Mouse (Mus musculus): Measurements from ENCODE around the gene Tmem189. TPM values are rescaled to one million over a fixed set of nuclear protein-coding genes. Genes with fewer than 3 reads are reported as not detected.

Tmem189 gene
- polyA plus RNA-seq, 1 experiment from 2014 or later = 55.1 TPM

GRCm38 (mm10) chr2:167642164-167642563 is 47.5 kb downstream of the Tmem189 start:
- DNase-seq (ENCODE audit: low spot score) = no peak
- Histone ChIP-seq H3K27ac (ENCODE audit: low read length) (no peak overlapping the region), H3K9ac (replicated peaks; ENCODE audit: low read depth) (no peak overlapping the region)

DNA sequence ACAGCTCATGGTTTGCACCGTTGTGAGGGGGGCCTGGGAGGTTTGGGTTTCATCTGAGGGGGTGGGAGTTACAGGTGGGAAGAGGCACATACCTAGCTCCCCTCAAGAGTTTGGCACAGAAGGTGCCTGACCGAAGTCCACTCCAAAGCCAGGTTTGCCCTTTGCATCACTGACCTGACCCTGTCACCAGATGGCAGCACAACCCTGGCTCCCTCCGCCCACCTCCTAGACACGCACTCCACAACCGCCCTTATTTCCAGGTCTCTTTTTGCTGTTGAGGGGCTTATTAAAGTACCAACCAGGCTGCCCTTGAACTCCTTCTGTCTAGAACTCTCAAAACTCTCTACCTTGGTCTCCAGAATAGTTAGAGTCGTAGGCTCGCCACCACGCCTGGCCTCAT is 48.3 kb downstream of the Tmem189 start:
- no peak overlapping the region for H3K4me3 ChIP-seq (ENCODE audit: low read depth, low read length)
- 44% methylated on average over 8 of the region's 8 CpGs for WGBS
- H3K4me2 ChIP-seq (replicated peaks; ENCODE audit: low read depth, low read length) = no peak overlapping the region
- H3K4me1 ChIP-seq (ENCODE audit: insufficient read depth, low read depth, low read length) = no peaks in the 10 kb centered on the region
- no peaks in the 10 kb centered on the region for H3K27me3 ChIP-seq (replicated peaks; ENCODE audit: insufficient read depth, low read length)
- H3K9ac ChIP-seq (replicated peaks; ENCODE audit: low read depth) = no peak overlapping the region
- H3K36me3 ChIP-seq (ENCODE audit: insufficient read depth, low read length) = no peaks in the 10 kb centered on the region; the same call in 1 of the 2 replicates
- H3K27ac ChIP-seq (ENCODE audit: low read length) = no peak overlapping the region
- no peaks in the 10 kb centered on the region for H3K9me3 ChIP-seq (ENCODE audit: low read length)
- ATAC-seq (peak; percentile 66), DNase-seq (ENCODE audit: low spot score) (peak; percentile 66)
- TF ChIP-seq EP300 (IDR thresholded peaks at IDR 0.05) = no peak
- TF ChIP-seq CTCF (IDR thresholded peaks at IDR 0.05) = peak; percentile 87

More at GRCm38 (mm10) chr2:167642164-167642563, 47.5 kb downstream of the Tmem189 start:
- Histone ChIP-seq H3K4me1 (ENCODE audit: insufficient read depth, low read depth, low read length) (no peaks in the 10 kb centered on the region), H3K36me3 (ENCODE audit: insufficient read depth, low read length) (no peaks in the 10 kb centered on the region; the same call in 1 of the 2 replicates), H3K4me2 (replicated peaks; ENCODE audit: low read depth, low read length) (no peak overlapping the region), H3K4me3 (ENCODE audit: low read depth, low read length) (no peak overlapping the region), H3K27me3 (replicated peaks; ENCODE audit: insufficient read depth, low read length) (no peaks in the 10 kb centered on the region), H3K9me3 (ENCODE audit: low read length) (no peaks in the 10 kb centered on the region)
- TF ChIP-seq CTCF (IDR thresholded peaks at IDR 0.05) = no peak
- no peak for TF ChIP-seq EP300 (IDR thresholded peaks at IDR 0.05)
- ATAC-seq = no peak
- WGBS = 89% methylated on average over 6 of the region's 6 CpGs

GRCm38 (mm10) chr2:167640279-167640678 is 49.3 kb downstream of the Tmem189 start:
- Histone ChIP-seq H3K9me3 (ENCODE audit: low read length) (no peaks in the 10 kb centered on the region), H3K27me3 (replicated peaks; ENCODE audit: insufficient read depth, low read length) (no peaks in the 10 kb centered on the region), H3K4me1 (ENCODE audit: insufficient read depth, low read depth, low read length) (no peaks in the 10 kb centered on the region), H3K4me2 (replicated peaks; ENCODE audit: low read depth, low read length) (no peak overlapping the region), H3K4me3 (ENCODE audit: low read depth, low read length) (no peak overlapping the region), H3K36me3 (ENCODE audit: insufficient read depth, low read length) (no peaks in the 10 kb centered on the region; the same call in 1 of the 2 replicates), H3K9ac (replicated peaks; ENCODE audit: low read depth) (no peak overlapping the region), H3K27ac (ENCODE audit: low read length) (no peak overlapping the region)
- 79% methylated on average over 3 of the region's 3 CpGs for WGBS
- peak; percentile 81 for TF ChIP-seq CTCF (IDR thresholded peaks at IDR 0.05)
- TF ChIP-seq EP300 (IDR thresholded peaks at IDR 0.05) = no peak
- peak; percentile 50 for DNase-seq (ENCODE audit: low spot score)
- ATAC-seq = no peak

DNA sequence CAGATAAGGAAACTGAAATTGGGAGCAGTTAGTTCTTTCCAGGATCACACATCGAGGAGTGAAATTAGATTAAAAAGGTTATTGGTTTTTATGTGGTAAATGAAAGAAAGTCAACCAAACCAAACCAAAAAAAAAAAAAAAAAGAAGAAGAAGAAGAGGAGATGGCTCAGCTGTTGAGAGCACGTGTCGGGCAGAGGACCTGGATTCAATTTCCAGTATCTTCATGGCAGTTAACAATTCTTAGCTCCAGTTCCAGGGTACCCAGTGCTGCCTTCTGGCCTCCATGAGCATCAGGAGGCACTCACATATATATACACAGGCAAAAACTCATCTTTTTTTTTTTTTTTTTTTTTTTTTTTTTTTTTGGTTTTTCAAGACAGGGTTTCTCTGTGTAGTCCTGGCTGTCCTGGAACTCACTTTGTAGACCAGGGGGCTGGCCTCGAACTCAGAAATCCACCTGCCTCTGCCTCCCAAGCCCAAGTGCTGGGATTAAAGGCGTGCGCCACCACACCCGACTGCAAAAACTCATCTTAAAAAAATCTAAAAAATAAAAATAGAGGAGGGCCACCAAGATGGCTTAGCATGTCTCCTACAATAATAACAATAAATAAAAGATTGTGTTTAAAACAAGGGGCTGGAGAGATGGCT is 54.6 kb downstream of the Tmem189 start:
- ATAC-seq = no peak
- Histone ChIP-seq H3K4me2 (replicated peaks; ENCODE audit: low read depth, low read length) (peak overlapping the region; percentile 52), H3K9ac (replicated peaks; ENCODE audit: low read depth) (no peak overlapping the region), H3K4me3 (ENCODE audit: low read depth, low read length) (no peak overlapping the region), H3K27me3 (replicated peaks; ENCODE audit: insufficient read depth, low read length) (no peaks in the 10 kb centered on the region), H3K9me3 (ENCODE audit: low read length) (no peaks in the 10 kb centered on the region), H3K36me3 (ENCODE audit: insufficient read depth, low read length) (no peaks in the 10 kb centered on the region), H3K4me1 (ENCODE audit: insufficient read depth, low read depth, low read length) (peaks cover 13% of the 10 kb centered on the region), H3K27ac (ENCODE audit: low read length) (no peak overlapping the region)
- WGBS = 73% methylated on average over 7 of the region's 7 CpGs
- DNase-seq (ENCODE audit: low spot score) = no peak
- TF ChIP-seq EP300 (IDR thresholded peaks at IDR 0.05) (no peak), CTCF (IDR thresholded peaks at IDR 0.05) (no peak)

DNA sequence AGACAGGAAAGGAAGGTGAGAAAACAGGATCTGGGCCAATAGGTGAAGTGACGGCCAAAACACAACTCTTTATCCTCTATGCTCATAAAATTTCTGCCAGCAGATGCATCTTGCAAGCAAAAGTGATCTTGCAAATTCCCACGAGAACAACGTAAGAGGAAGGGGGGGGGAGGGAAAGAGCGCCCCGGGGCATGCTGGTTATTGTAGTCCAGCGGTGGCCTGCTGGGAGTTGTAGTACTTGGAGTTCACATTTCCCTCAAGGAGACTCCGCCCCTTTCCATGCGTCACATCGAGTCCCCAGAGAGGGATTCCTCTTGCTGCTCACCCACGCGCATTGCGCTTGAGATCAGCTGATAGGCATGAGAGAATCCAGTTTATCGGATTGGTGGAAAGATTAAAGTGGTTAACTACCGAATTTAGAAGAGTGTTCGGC is 55.3 kb downstream of the Tmem189 start:
- Histone ChIP-seq H3K27ac (ENCODE audit: low read length) (peak overlapping the region; percentile 43; the same call in 1 of the 2 replicates), H3K9ac (replicated peaks; ENCODE audit: low read depth) (no peak overlapping the region), H3K36me3 (ENCODE audit: insufficient read depth, low read length) (no peaks in the 10 kb centered on the region), H3K27me3 (replicated peaks; ENCODE audit: insufficient read depth, low read length) (no peaks in the 10 kb centered on the region), H3K9me3 (ENCODE audit: low read length) (no peaks in the 10 kb centered on the region), H3K4me2 (replicated peaks; ENCODE audit: low read depth, low read length) (peak overlapping the region; percentile 52), H3K4me3 (ENCODE audit: low read depth, low read length) (no peak overlapping the region), H3K4me1 (ENCODE audit: insufficient read depth, low read depth, low read length) (peaks cover 19% of the 10 kb centered on the region)
- DNase-seq (ENCODE audit: low spot score) (peak; percentile 99), ATAC-seq (peak; percentile 82)
- TF ChIP-seq CTCF (IDR thresholded peaks at IDR 0.05) = no peak
- no peak; the same call in 1 of the 2 replicates for TF ChIP-seq EP300 (IDR thresholded peaks at IDR 0.05)
- WGBS = 0% methylated on average over 15 of the region's 15 CpGs

DNA sequence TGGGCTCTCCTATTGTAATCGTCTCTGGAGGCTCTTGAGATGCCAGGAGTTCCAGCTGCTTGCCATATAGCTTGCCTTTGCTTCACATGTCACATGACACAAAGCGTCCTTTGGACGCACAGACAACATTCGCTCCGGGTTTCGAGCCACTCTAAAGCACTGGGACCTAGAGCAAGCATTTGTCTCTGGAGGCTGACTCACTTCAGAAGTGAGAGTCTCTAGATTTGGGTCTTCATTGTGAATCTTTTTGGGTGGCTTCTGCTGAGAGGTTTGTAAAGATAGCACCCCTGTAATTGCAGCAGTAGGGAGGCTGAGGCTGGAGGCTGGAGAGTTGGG is 56.1 kb downstream of the Tmem189 start:
- H3K4me2 ChIP-seq (replicated peaks; ENCODE audit: low read depth, low read length) = no peak overlapping the region
- TF ChIP-seq EP300 (IDR thresholded peaks at IDR 0.05) = no peak
- no peak for TF ChIP-seq CTCF (IDR thresholded peaks at IDR 0.05)
- H3K4me3 ChIP-seq (ENCODE audit: low read depth, low read length) = no peak overlapping the region
- H3K27ac ChIP-seq (ENCODE audit: low read length) = no peak overlapping the region
- H3K4me1 ChIP-seq (ENCODE audit: insufficient read depth, low read depth, low read length) = peaks cover 28% of the 10 kb centered on the region
- WGBS = 61% methylated on average over 6 of the region's 6 CpGs
- no peaks in the 10 kb centered on the region for H3K27me3 ChIP-seq (replicated peaks; ENCODE audit: insufficient read depth, low read length)
- no peak overlapping the region for H3K9ac ChIP-seq (replicated peaks; ENCODE audit: low read depth)
- DNase-seq (ENCODE audit: low spot score) (no peak), ATAC-seq (no peak)
- no peaks in the 10 kb centered on the region for H3K9me3 ChIP-seq (ENCODE audit: low read length)
- no peaks in the 10 kb centered on the region for H3K36me3 ChIP-seq (ENCODE audit: insufficient read depth, low read length)
